Mouse (Mus musculus) midbrain, embryonic 12.5 days (tissue): ENCODE results near the gene Lats1. TPM values are rescaled to one million over a fixed set of nuclear protein-coding genes. Genes with fewer than 3 reads are reported as not detected.
"Not testable (repeated sequence)": the region's sequence is repeated elsewhere in the genome, so short reads cannot be mapped to it uniquely, and the experiment has no call there.

Experiments used
- ATAC-seq: fragments of 200-750 bp; cut with Nextera tagmentation; 2 replicates; pipeline ENCODE4 v1.8.0; 2017; ENCODE audit warnings: low read depth, moderate TSS enrichment, moderate library complexity; ENCODE audit not compliant: low FRiP score
- H3K27ac ChIP-seq: fragments of 300-500 bp; sonication (generic); replicated peaks from 2 replicates; pipeline ENCODE4 v1.5.1; 2016; ENCODE audit warnings: mild to moderate bottlenecking
- H3K27me3 ChIP-seq: fragments of 300-500 bp; sonication (generic); 2 replicates; pipeline ENCODE4 v1.6.1; 2016; ENCODE audit warnings: mild to moderate bottlenecking
- H3K36me3 ChIP-seq: fragments of 300-500 bp; sonication (generic); 2 replicates; pipeline ENCODE4 v1.6.1; 2016
- H3K4me1 ChIP-seq: fragments of 300-500 bp; sonication (generic); 2 replicates; pipeline ENCODE4 v1.6.1; 2016
- H3K4me2 ChIP-seq: fragments of 300-500 bp; sonication (generic); replicated peaks from 2 replicates; pipeline ENCODE4 v1.6.1; 2016; ENCODE audit warnings: mild to moderate bottlenecking, moderate library complexity
- H3K4me3 ChIP-seq: fragments of 300-500 bp; sonication (generic); 2 replicates; pipeline ENCODE4 v1.5.1; 2016; ENCODE audit warnings: mild to moderate bottlenecking
- H3K9ac ChIP-seq: fragments of 300-500 bp; sonication (generic); replicated peaks from 2 replicates; pipeline ENCODE4 v1.6.1; 2016; ENCODE audit warnings: mild to moderate bottlenecking, moderate library complexity
- H3K9me3 ChIP-seq: fragments of 300-500 bp; sonication (generic); 2 replicates; pipeline ENCODE4 v1.6.1; 2016; ENCODE audit warnings: mild to moderate bottlenecking
- WGBS: fragments of 180-500 bp; shearing (Covaris S2); methylation state at CpG from one replicate; pipeline ENCODE4 v1.1.7; 2016; 5-methylcytosine and 5-hydroxymethylcytosine counted together
- polyA plus RNA-seq: library from polyadenylated mRNA; unstranded; fragments of >200 nt; fragmentation: Nextera tagmentation; extraction: Ambion mirVana; gene quantifications from 2 replicates; pipeline ENCODE4 v1.2.1, GENCODE M21; 2016

Lats1 gene
- polyA plus RNA-seq, 1 experiment from 2014 or later, result 16.0 TPM

DNA sequence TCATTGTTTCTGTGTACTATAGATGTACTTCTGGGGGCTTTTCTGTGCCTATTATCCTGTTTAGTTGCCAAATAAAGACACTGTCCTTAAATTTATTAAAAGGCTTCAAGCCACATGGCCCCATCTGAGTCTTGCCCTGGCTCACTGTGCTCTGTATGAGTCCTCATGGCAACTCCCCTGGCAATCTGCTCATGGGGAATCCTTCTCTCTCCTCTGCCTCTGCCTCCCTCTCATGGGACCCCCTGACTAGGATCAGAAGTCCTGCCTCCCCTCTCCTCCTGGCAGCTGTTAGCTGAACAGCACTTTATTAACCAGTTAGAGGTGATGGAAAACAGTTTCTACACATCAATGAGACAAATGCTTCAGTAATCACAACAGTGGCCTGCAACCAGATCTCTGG lies 50.6 kb downstream of the Lats1 start:
- Histone ChIP-seq H3K4me1 (peaks cover 15% of the 10 kb centered on the region), H3K27ac (no peak overlapping the region), H3K9ac (0 out of 2 replicates have a peak overlapping the region, but pooled peaks have one; percentile 1), H3K9me3 (no peaks in the 10 kb centered on the region), H3K4me2 (no peak overlapping the region), H3K4me3 (no peak overlapping the region), H3K36me3 (no peaks in the 10 kb centered on the region), H3K27me3 (no peaks in the 10 kb centered on the region)
- no peak for ATAC-seq

DNA sequence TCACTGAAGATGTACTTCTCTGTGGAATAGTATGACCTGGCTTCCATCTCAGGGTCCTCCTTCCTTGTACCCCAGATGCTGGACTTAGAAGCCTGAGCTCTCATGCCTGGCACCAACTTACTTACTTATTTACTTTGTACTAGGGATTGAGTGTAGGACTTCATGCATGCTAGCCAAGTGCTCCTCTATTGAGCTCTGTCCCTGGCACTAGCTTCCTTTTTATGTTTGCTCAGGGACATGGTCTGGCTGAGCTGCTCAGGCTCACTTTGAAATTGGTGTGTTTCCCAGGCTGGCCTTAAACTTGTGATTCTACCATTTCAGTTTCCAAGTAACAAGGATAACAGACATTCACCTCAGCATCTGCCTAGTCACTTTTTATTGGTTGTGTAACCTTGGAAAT lies 56.1 kb downstream of the Lats1 start:
- Histone ChIP-seq H3K4me1 (no peaks in the 10 kb centered on the region), H3K27ac (no peak overlapping the region), H3K36me3 (peaks cover 8% of the 10 kb centered on the region; the same call in 1 of the 2 replicates), H3K4me2 (no peak overlapping the region), H3K4me3 (no peak overlapping the region), H3K9ac (no peak overlapping the region), H3K27me3 (no peaks in the 10 kb centered on the region), H3K9me3 (no peaks in the 10 kb centered on the region)
- ATAC-seq, result no peak

DNA sequence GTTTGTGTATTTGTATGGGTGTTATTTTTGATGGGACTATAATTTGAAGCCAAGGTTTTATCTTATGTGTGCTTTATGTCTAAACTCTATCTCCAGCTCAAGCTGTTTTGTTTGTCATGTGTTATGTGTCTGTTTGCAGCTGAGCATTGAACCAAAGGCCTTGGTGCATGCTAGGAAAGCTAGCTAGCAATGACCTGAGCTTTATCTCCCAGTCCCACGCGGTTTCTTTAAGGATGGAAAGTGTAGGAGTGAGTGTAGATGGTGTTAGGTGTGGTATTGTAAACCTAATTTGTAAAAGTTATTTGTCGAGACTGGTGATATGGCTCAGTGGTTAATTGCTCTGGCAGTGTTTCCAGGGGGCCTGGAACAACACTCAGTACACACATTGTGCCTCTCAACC lies 56.9 kb downstream of the Lats1 start:
- ATAC-seq, result no peak
- Histone ChIP-seq H3K27me3 (no peaks in the 10 kb centered on the region), H3K27ac (no peak overlapping the region), H3K9me3 (no peaks in the 10 kb centered on the region), H3K9ac (no peak overlapping the region), H3K36me3 (peaks cover 11% of the 10 kb centered on the region), H3K4me2 (no peak overlapping the region), H3K4me3 (no peak overlapping the region), H3K4me1 (no peaks in the 10 kb centered on the region)
- WGBS, result 92% methylated on average over 3 of the region's 3 CpGs

DNA sequence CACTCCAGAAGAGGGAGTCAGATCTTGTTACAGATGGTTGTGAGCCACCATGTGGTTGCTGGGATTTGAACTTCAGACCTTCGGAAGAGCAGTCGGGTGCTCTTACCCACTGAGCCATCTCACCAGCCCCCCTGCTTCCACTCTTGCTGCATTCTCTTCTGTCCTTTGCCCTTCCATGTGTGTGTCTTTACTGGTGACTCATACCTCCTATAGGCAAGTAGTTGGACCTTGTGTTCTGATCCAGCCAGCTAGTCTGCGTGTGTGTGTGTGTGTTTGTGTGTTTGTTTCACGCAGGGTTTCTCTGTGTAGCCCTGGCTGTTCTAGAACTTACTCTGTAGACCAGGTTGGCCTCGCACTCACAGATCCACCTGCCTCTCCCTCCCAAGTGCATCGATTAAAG lies 64.5 kb downstream of the Lats1 start:
- H3K4me3 ChIP-seq, ATAC-seq, H3K27me3 ChIP-seq, H3K9ac ChIP-seq, H3K4me1 ChIP-seq, H3K4me2 ChIP-seq, H3K9me3 ChIP-seq, H3K27ac ChIP-seq: not testable (repeated sequence)
- H3K36me3 ChIP-seq, result peaks cover 60% of the 10 kb centered on the region
- 96% methylated on average over 6 of the region's 6 CpGs for WGBS

DNA sequence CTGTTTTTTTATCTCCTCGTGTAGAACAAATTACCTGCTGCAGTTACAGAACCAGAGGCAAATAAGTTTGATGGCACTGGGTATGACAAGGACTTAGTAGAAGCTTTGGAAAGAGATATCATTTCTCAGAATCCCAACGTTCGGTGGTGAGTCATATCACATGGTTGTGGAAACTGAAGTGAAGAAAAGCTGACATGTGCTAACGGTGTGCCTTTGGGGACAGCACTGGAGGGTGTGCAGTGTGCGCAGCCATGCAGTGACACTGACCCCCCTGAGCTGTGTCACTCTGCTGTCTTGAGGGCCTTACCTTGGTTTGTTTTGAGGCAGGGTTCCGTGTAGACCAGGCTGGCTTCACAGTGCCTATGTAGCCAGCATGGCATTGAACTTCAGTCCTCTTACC lies 67.7 kb downstream of the Lats1 start:
- H3K4me1 ChIP-seq, result no peaks in the 10 kb centered on the region
- no peak overlapping the region for H3K4me2 ChIP-seq
- WGBS, result 94% methylated on average over 6 of the region's 6 CpGs
- H3K9ac ChIP-seq, result no peak overlapping the region
- H3K9me3 ChIP-seq, result no peaks in the 10 kb centered on the region
- H3K4me3 ChIP-seq, result no peak overlapping the region
- peaks cover 63% of the 10 kb centered on the region for H3K36me3 ChIP-seq
- ATAC-seq, result no peak
- H3K27ac ChIP-seq, result no peak overlapping the region
- no peaks in the 10 kb centered on the region for H3K27me3 ChIP-seq

DNA sequence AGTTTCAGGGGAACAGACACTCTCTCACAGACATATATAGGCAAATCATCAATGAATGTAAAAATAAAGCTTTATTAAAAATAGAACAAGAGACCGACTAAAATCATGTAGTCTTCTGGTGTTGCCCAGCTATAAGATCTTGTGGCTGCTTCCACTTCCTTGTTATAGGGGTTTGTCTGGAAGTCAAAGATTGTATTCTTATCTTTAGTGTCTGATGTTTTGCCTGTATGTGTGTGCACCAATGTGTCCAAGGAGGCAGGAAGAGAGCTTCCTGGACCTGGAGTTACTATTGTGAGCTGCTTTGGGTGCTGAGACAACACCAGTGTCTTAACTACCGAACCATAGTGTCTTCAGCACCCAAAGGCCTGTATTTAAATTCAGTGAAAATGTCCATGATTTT lies 76.5 kb downstream of the Lats1 start:
- Histone ChIP-seq H3K27me3 (no peaks in the 10 kb centered on the region), H3K4me2 (no peak overlapping the region), H3K4me3 (no peak overlapping the region), H3K9ac (no peak overlapping the region), H3K27ac (no peak overlapping the region), H3K36me3 (peaks cover 67% of the 10 kb centered on the region), H3K4me1 (no peaks in the 10 kb centered on the region), H3K9me3 (no peaks in the 10 kb centered on the region)
- WGBS, result 91% methylated on average over 2 of the region's 2 CpGs
- ATAC-seq, result no peak

Other genes with a start within 250 kb of the Lats1 start
- 0.84 and 1.3 TPM in 2 replicates for gene Ulbp1, start 207.6 kb upstream of the Lats1 start, polyA plus RNA-seq
- gene Lrp11, start 91.4 kb upstream of the Lats1 start, polyA plus RNA-seq, result 20.9 and 25.8 TPM in 2 replicates
- 49.8 and 51.6 TPM in 2 replicates for gene Nup43, start 13.7 kb upstream of the Lats1 start, polyA plus RNA-seq
- 137 and 144 TPM in 2 replicates for gene Pcmt1, start 78 bp upstream of the Lats1 start, polyA plus RNA-seq
- gene Katna1, start 44.8 kb downstream of the Lats1 start, polyA plus RNA-seq, result 51.5 and 56.5 TPM in 2 replicates
- gene Ginm1, start 111.6 kb downstream of the Lats1 start, polyA plus RNA-seq, result 53.8 and 56.9 TPM in 2 replicates
- gene Ppil4, start 111.7 kb downstream of the Lats1 start, polyA plus RNA-seq, result 49.7 and 50.4 TPM in 2 replicates
- 0.08 and 0.09 TPM in 2 replicates for gene Zc3h12d, start 151.3 kb downstream of the Lats1 start, polyA plus RNA-seq